Mouse (Mus musculus): ENCODE measurements around the gene Mrm2. TPM values are rescaled to one million over a fixed set of nuclear protein-coding genes. Genes with fewer than 3 reads are reported as not detected.

The Mrm2 gene
- 13.5 and 15.7 TPM in 2 replicates for polyA plus RNA-seq (2015; fragmentation: Nextera tagmentation; extraction: Ambion mirVana)

GRCm38 (mm10) chr5:140331615-140332512, at the start of gene Mrm2:
Mrm2 (minus strand) TSS chr5:140331898.
- Histone ChIP-seq H3K4me3 (peak within 1 kb of the TSS; percentile 84), H3K4me2 (peak within 1 kb of the TSS; percentile 97), H3K9ac (peak within 1 kb of the TSS; percentile 87), H3K36me3 (peaks cover 10% of the 10 kb centered on the region; the same call in 1 of the 2 replicates), H3K27ac (peak within 1 kb of the TSS; percentile 89), H3K4me1 (replicated peaks) (peaks cover 16% of the 10 kb centered on the region), H3K27me3 (no peaks in the 10 kb centered on the region), H3K9me3 (replicated peaks) (no peaks in the 10 kb centered on the region)
- ATAC-seq (replicated peaks; ENCODE audit: insufficient number of reproducible peaks, insufficient read depth, low FRiP score, low read depth) = peak; percentile 76; the same call in 1 of the 2 replicates
- WGBS = 2% methylated on average over 39 of the region's 39 CpGs

GRCm38 (mm10) chr5:140381156-140381555, 49.5 kb upstream of the Mrm2 start:
- Histone ChIP-seq H3K9me3 (replicated peaks) (no peaks in the 10 kb centered on the region), H3K27ac (no peak overlapping the region), H3K4me2 (no peak overlapping the region), H3K9ac (no peak overlapping the region), H3K4me3 (no peak overlapping the region), H3K4me1 (replicated peaks) (peaks cover 26% of the 10 kb centered on the region), H3K27me3 (no peaks in the 10 kb centered on the region), H3K36me3 (no peaks in the 10 kb centered on the region)
- WGBS = 68% methylated on average over 7 of the region's 7 CpGs
- no peak for ATAC-seq (replicated peaks; ENCODE audit: insufficient number of reproducible peaks, insufficient read depth, low FRiP score, low read depth)

- no peak for ATAC-seq (replicated peaks; ENCODE audit: insufficient number of reproducible peaks, insufficient read depth, low FRiP score, low read depth)
- H3K27me3 ChIP-seq = no peaks in the 10 kb centered on the region
- H3K36me3 ChIP-seq = no peaks in the 10 kb centered on the region
- no peak overlapping the region for H3K4me3 ChIP-seq
- no peaks in the 10 kb centered on the region for H3K9me3 ChIP-seq (replicated peaks)
- 55% methylated on average over 6 of the region's 6 CpGs for WGBS
- H3K27ac ChIP-seq = no peak overlapping the region
- peaks cover 26% of the 10 kb centered on the region for H3K4me1 ChIP-seq (replicated peaks)
- no peak overlapping the region for H3K9ac ChIP-seq
- no peak overlapping the region for H3K4me2 ChIP-seq
Measured at GRCm38 (mm10) chr5:140379299-140379698, 47.6 kb upstream of the Mrm2 start.

GRCm38 (mm10) chr5:140378121-140378853, 46.6 kb upstream of the Mrm2 start:
- no peaks in the 10 kb centered on the region for H3K9me3 ChIP-seq (replicated peaks)
- no peaks in the 10 kb centered on the region for H3K36me3 ChIP-seq
- H3K27me3 ChIP-seq = no peaks in the 10 kb centered on the region
- H3K4me2 ChIP-seq = no peak overlapping the region
- H3K27ac ChIP-seq = no peak overlapping the region
- ATAC-seq (replicated peaks; ENCODE audit: insufficient number of reproducible peaks, insufficient read depth, low FRiP score, low read depth) = no peak
- H3K4me3 ChIP-seq = no peak overlapping the region
- WGBS = 74% methylated on average over 6 of the region's 6 CpGs
- H3K4me1 ChIP-seq (replicated peaks) = peaks cover 17% of the 10 kb centered on the region
- H3K9ac ChIP-seq = no peak overlapping the region

GRCm38 (mm10) chr5:140375249-140375829, 43.6 kb upstream of the Mrm2 start:
- ATAC-seq (replicated peaks; ENCODE audit: insufficient number of reproducible peaks, insufficient read depth, low FRiP score, low read depth) = no peak

GRCm38 (mm10) chr5:140374226-140374625, 42.5 kb upstream of the Mrm2 start:
- Histone ChIP-seq H3K4me1 (replicated peaks) (peaks cover 18% of the 10 kb centered on the region), H3K27ac (no peak overlapping the region), H3K4me3 (no peak overlapping the region), H3K4me2 (no peak overlapping the region), H3K9ac (no peak overlapping the region), H3K9me3 (replicated peaks) (no peaks in the 10 kb centered on the region), H3K36me3 (no peaks in the 10 kb centered on the region), H3K27me3 (no peaks in the 10 kb centered on the region)
- WGBS = 39% methylated on average over 3 of the region's 3 CpGs
- ATAC-seq (replicated peaks; ENCODE audit: insufficient number of reproducible peaks, insufficient read depth, low FRiP score, low read depth) = no peak

More at GRCm38 (mm10) chr5:140375249-140375829, 43.6 kb upstream of the Mrm2 start:
- Histone ChIP-seq H3K36me3 (no peaks in the 10 kb centered on the region), H3K27ac (no peak overlapping the region), H3K27me3 (no peaks in the 10 kb centered on the region), H3K9ac (no peak overlapping the region), H3K4me1 (replicated peaks) (peaks cover 22% of the 10 kb centered on the region), H3K4me3 (no peak overlapping the region), H3K4me2 (no peak overlapping the region), H3K9me3 (replicated peaks) (no peaks in the 10 kb centered on the region)
- 91% methylated on average over 4 of the region's 4 CpGs for WGBS

- Histone ChIP-seq H3K9me3 (replicated peaks) (no peaks in the 10 kb centered on the region), H3K9ac (no peak overlapping the region), H3K4me1 (replicated peaks) (peaks cover 15% of the 10 kb centered on the region), H3K27ac (no peak overlapping the region), H3K4me3 (no peak overlapping the region), H3K36me3 (no peaks in the 10 kb centered on the region), H3K27me3 (no peaks in the 10 kb centered on the region), H3K4me2 (no peak overlapping the region)
- 69% methylated on average over 2 of the region's 2 CpGs for WGBS
- ATAC-seq (replicated peaks; ENCODE audit: insufficient number of reproducible peaks, insufficient read depth, low FRiP score, low read depth) = no peak
Measured at GRCm38 (mm10) chr5:140373711-140374110, 42.0 kb upstream of the Mrm2 start.

GRCm38 (mm10) chr5:140371671-140372070, 40.0 kb upstream of the Mrm2 start:
- Histone ChIP-seq H3K4me3 (no peak overlapping the region), H3K4me1 (replicated peaks) (peaks cover 6% of the 10 kb centered on the region), H3K9ac (no peak overlapping the region), H3K27me3 (no peaks in the 10 kb centered on the region), H3K4me2 (no peak overlapping the region), H3K27ac (no peak overlapping the region), H3K9me3 (replicated peaks) (no peaks in the 10 kb centered on the region), H3K36me3 (no peaks in the 10 kb centered on the region)
- 83% methylated on average over 3 of the region's 3 CpGs for WGBS
- ATAC-seq (replicated peaks; ENCODE audit: insufficient number of reproducible peaks, insufficient read depth, low FRiP score, low read depth) = no peak

- Histone ChIP-seq H3K4me3 (no peak overlapping the region), H3K4me2 (no peak overlapping the region), H3K27me3 (no peaks in the 10 kb centered on the region), H3K9ac (no peak overlapping the region), H3K9me3 (replicated peaks) (no peaks in the 10 kb centered on the region), H3K27ac (peak overlapping the region; percentile 60; the same call in 1 of the 2 replicates), H3K36me3 (no peaks in the 10 kb centered on the region), H3K4me1 (replicated peaks) (peaks cover 6% of the 10 kb centered on the region)
- no peak for ATAC-seq (replicated peaks; ENCODE audit: insufficient number of reproducible peaks, insufficient read depth, low FRiP score, low read depth)
- 47% methylated on average over 6 of the region's 6 CpGs for WGBS
Measured at GRCm38 (mm10) chr5:140370446-140371254, 39.0 kb upstream of the Mrm2 start.

- WGBS = 71% methylated on average over 2 of the region's 2 CpGs
- Histone ChIP-seq H3K4me3 (no peak overlapping the region), H3K27ac (no peak overlapping the region), H3K9me3 (replicated peaks) (no peaks in the 10 kb centered on the region), H3K4me2 (no peak overlapping the region), H3K4me1 (replicated peaks) (peaks cover 6% of the 10 kb centered on the region), H3K9ac (no peak overlapping the region), H3K27me3 (no peaks in the 10 kb centered on the region), H3K36me3 (no peaks in the 10 kb centered on the region)
- ATAC-seq (replicated peaks; ENCODE audit: insufficient number of reproducible peaks, insufficient read depth, low FRiP score, low read depth) = no peak
Measured at GRCm38 (mm10) chr5:140369466-140369865, 37.8 kb upstream of the Mrm2 start.

Measured in heart, embryonic 15.5 days (tissue).